Mouse (Mus musculus) limb, embryonic 15.5 days (tissue): ENCODE data around the gene Ap3b1. TPM values are rescaled to one million over a fixed set of nuclear protein-coding genes. Genes with fewer than 3 reads are reported as not detected.

ENCODE experiments used
- ATAC-seq: fragments of 200-750 bp; cut with Nextera tagmentation; 2 replicates; pipeline ENCODE4 v1.8.0; 2017; ENCODE audit warnings: low read depth, moderate TSS enrichment; ENCODE audit not compliant: insufficient number of reproducible peaks, low FRiP score, low TSS enrichment
- H3K27ac ChIP-seq: fragments of 300-500 bp; sonication (generic); 2 replicates; pipeline ENCODE4 v1.5.1; 2015; ENCODE audit warnings: moderate library complexity, mild to moderate bottlenecking, inconsistent platforms
- H3K27me3 ChIP-seq: fragments of 300-500 bp; sonication (generic); 2 replicates; pipeline ENCODE4 v1.6.1; 2015; ENCODE audit warnings: inconsistent platforms
- H3K36me3 ChIP-seq: fragments of 300-500 bp; sonication (generic); 2 replicates; pipeline ENCODE4 v1.6.1; 2015; ENCODE audit warnings: inconsistent platforms
- H3K4me1 ChIP-seq: fragments of 300-500 bp; sonication (generic); 2 replicates; pipeline ENCODE4 v1.6.1; 2015; ENCODE audit warnings: inconsistent platforms
- H3K4me2 ChIP-seq: fragments of 300-500 bp; sonication (generic); 2 replicates; pipeline ENCODE4 v1.6.1; 2015; ENCODE audit warnings: mild to moderate bottlenecking, inconsistent platforms
- H3K4me3 ChIP-seq: fragments of 300-500 bp; sonication (generic); 2 replicates; pipeline ENCODE4 v1.5.1; 2015; ENCODE audit warnings: mild to moderate bottlenecking, inconsistent platforms
- H3K9ac ChIP-seq: fragments of 300-500 bp; sonication (generic); 2 replicates; pipeline ENCODE4 v1.6.1; 2015; ENCODE audit warnings: inconsistent platforms
- H3K9me3 ChIP-seq: fragments of 300-500 bp; sonication (generic); 2 replicates; pipeline ENCODE4 v1.6.1; 2016; ENCODE audit warnings: inconsistent platforms
- WGBS: fragments of 180-500 bp; shearing (Covaris S2); methylation state at CpG from one replicate; pipeline ENCODE4 v1.1.7; 2015; 5-methylcytosine and 5-hydroxymethylcytosine counted together
- microRNA-seq: library from miRNA; unstranded; fragments of <30 nt; microRNA quantifications from one replicate; pipeline ENCODE4, GENCODE M21; 2016
- polyA plus RNA-seq: library from polyadenylated mRNA; unstranded; fragments of >200 nt; fragmentation: Nextera tagmentation; extraction: Ambion mirVana; gene quantifications from 2 replicates; pipeline ENCODE4 v1.2.1, GENCODE M21; 2015

Gene Ap3b1
- polyA plus RNA-seq, 1 experiment from 2014 or later: 44.1 TPM

DNA sequence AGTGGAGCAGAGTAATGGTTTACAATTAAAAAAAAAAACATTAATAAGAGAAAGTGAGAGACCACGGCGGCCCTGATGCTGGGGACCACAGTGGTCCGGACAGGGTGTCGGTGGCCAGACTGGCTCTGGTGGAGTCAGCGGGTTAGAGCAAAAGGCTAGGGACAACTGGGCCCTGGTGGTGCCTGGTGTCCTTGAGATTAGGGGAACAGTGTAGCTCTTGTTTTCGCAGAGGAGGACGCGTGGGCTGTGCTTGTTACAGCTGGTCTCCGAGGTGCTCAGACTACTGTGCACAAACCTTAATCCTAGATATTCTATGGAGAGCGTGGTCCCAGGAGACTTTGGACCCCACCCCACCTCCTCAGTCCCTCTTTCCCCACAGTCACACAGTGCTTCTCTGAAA, 250.2 kb downstream of the Ap3b1 start:
- ATAC-seq: no peak
- Histone ChIP-seq H3K9ac (no peak overlapping the region), H3K27ac (no peak overlapping the region), H3K9me3 (no peaks in the 10 kb centered on the region), H3K27me3 (peaks cover 25% of the 10 kb centered on the region), H3K4me2 (no peak overlapping the region), H3K36me3 (no peaks in the 10 kb centered on the region), H3K4me3 (no peak overlapping the region), H3K4me1 (peaks cover 12% of the 10 kb centered on the region)
- WGBS: 32% methylated on average over 10 of the region's 10 CpGs

Small RNAs within 50 kb of the gene (microRNA-seq; reads per million reads assigned to microRNA genes)
- gene Gm25109: not detected

Other genes starting within 250 kb of the Ap3b1 start
- gene Scamp1, start 73.1 kb upstream of the Ap3b1 start, polyA plus RNA-seq: 37.0 and 39.6 TPM in 2 replicates